ENCODE assay signal across 8 mouse cellular contexts in genomic region chr7:75806711-75807110, GRCm38 (mm10). TPM values are rescaled to one million over a fixed set of nuclear protein-coding genes. Genes with fewer than 3 reads are reported as not detected.
A peak's percentile ranks its signal among the peaks of the same experiment; 100 is the strongest.
DNase-seq lines count a peak whose midpoint lies in the region; ATAC-seq and TF ChIP-seq lines count a peak whose summit lies in the region.
"Had no signal": no experiment of that assay in that cellular context is flagged by ENCODE, and none has a peak within 500 bp of the region (broad histone marks: within the 10 kb centered on the region; RNA-seq: fewer than 3 reads in every experiment).

No protein-coding gene starts in this region.

- intact Hi-C loops in gastrocnemius, adult 2 months (cut with DNase I) = no loop called here

- no peaks in the 10 kb centered on the region for H3K4me1 ChIP-seq in midbrain, postnatal 0 days (ENCODE audit: insufficient read depth, low read length)
- peaks cover 4% of the 10 kb centered on the region; the same call in 1 of the 2 replicates for H3K4me1 ChIP-seq in midbrain, embryonic 15.5 days
- peaks cover 15% of the 10 kb centered on the region for H3K4me1 ChIP-seq in intestine, embryonic 15.5 days (replicated peaks)

- no peak overlapping the region for H3K4me2 ChIP-seq in midbrain, postnatal 0 days (ENCODE audit: low read depth, low read length, poor library complexity, severe bottlenecking)
- H3K4me2 ChIP-seq in midbrain, embryonic 15.5 days = no peak overlapping the region
- no peak overlapping the region for H3K4me2 ChIP-seq in intestine, embryonic 15.5 days (replicated peaks)

- peak; percentile 57 for DNase-seq in midbrain, postnatal 0 days (ENCODE audit: low spot score)
- peak; percentile 68 for DNase-seq in gastrocnemius, adult 2 months
- DNase-seq in lung, postnatal 4 days = peak; percentile 72 to 80
- no peak for DNase-seq in right cerebral cortex, postnatal 36 days (ENCODE audit: low spot score in 2 of 2)
- DNase-seq in urinary bladder, postnatal 25 days (ENCODE audit: low spot score) = no peak

- no peak for TF ChIP-seq CTCF in midbrain, postnatal 0 days (IDR thresholded peaks at IDR 0.05)
- no peak for TF ChIP-seq CTCF in gastrocnemius, adult 2 months (IDR thresholded peaks at IDR 0.05)

- no peaks in the 10 kb centered on the region for H3K27me3 ChIP-seq in midbrain, postnatal 0 days (ENCODE audit: insufficient read depth, low read length)
- H3K27me3 ChIP-seq in midbrain, embryonic 15.5 days (replicated peaks) = no peaks in the 10 kb centered on the region
- H3K27me3 ChIP-seq in intestine, embryonic 15.5 days (replicated peaks) = no peaks in the 10 kb centered on the region
- H3K27me3 ChIP-seq: megakaryocyte, embryonic 14.5 days had no signal

- 29% methylated on average over 4 of the region's 4 CpGs for WGBS in midbrain, postnatal 0 days
- WGBS in midbrain, embryonic 15.5 days = 47% methylated on average over 4 of the region's 4 CpGs
- 11% methylated on average over 4 of the region's 4 CpGs for WGBS in intestine, embryonic 15.5 days

- no peak for ATAC-seq in midbrain, postnatal 0 days (ENCODE audit: low FRiP score)
- no peak for ATAC-seq in midbrain, embryonic 15.5 days (replicated peaks)
- ATAC-seq in intestine, embryonic 15.5 days = 0 out of 2 replicates have a peak, but pooled peaks have one; percentile 29

- no peaks in the 10 kb centered on the region for H3K36me3 ChIP-seq in midbrain, postnatal 0 days (ENCODE audit: insufficient read depth, low read length)
- H3K36me3 ChIP-seq in midbrain, embryonic 15.5 days (replicated peaks) = no peaks in the 10 kb centered on the region
- no peaks in the 10 kb centered on the region for H3K36me3 ChIP-seq in intestine, embryonic 15.5 days

- no peak overlapping the region for H3K4me3 ChIP-seq in midbrain, postnatal 0 days (ENCODE audit: low read depth, low read length)
- H3K4me3 ChIP-seq in midbrain, embryonic 15.5 days = no peak overlapping the region
- no peak overlapping the region for H3K4me3 ChIP-seq in gastrocnemius, adult 2 months
- H3K4me3 ChIP-seq in intestine, embryonic 15.5 days (replicated peaks) = no peak overlapping the region
- H3K4me3 ChIP-seq: megakaryocyte, embryonic 14.5 days had no signal

- H3K27ac ChIP-seq in midbrain, postnatal 0 days (ENCODE audit: low read depth, low read length) = no peak overlapping the region
- no peak overlapping the region for H3K27ac ChIP-seq in midbrain, embryonic 15.5 days
- H3K27ac ChIP-seq in gastrocnemius, adult 2 months = peak overlapping the region; percentile 75
- H3K27ac ChIP-seq in intestine, embryonic 15.5 days = 0 out of 2 replicates have a peak overlapping the region, but pooled peaks have one; percentile 6

- H3K9ac ChIP-seq in midbrain, postnatal 0 days (replicated peaks; ENCODE audit: low read length, poor library complexity, severe bottlenecking) = no peak overlapping the region
- H3K9ac ChIP-seq in midbrain, embryonic 15.5 days = no peak overlapping the region
- no peak overlapping the region for H3K9ac ChIP-seq in intestine, embryonic 15.5 days

- no peaks in the 10 kb centered on the region for H3K9me3 ChIP-seq in midbrain, postnatal 0 days (ENCODE audit: low read length)
- no peaks in the 10 kb centered on the region for H3K9me3 ChIP-seq in midbrain, embryonic 15.5 days
- H3K9me3 ChIP-seq in intestine, embryonic 15.5 days = no peaks in the 10 kb centered on the region

RNA-seq across cellular contexts. Expression of gene Klhl25, which starts 41.4 kb away (rescaled TPM):
- total RNA-seq in midbrain, postnatal 0 days (2014; rRNA removed) = 34.2 and 35.3 TPM in 2 replicates
- polyA plus RNA-seq in midbrain, postnatal 0 days (2015; fragmentation: Nextera tagmentation; extraction: Ambion mirVana) = 12.6 and 13.9 TPM in 2 replicates
- polyA plus RNA-seq in midbrain, embryonic 15.5 days (2015; fragmentation: Nextera tagmentation; extraction: Ambion mirVana) = 24.5 and 28.8 TPM in 2 replicates
- 1 to 10 TPM; 4.0 to 4.6 TPM for total RNA-seq in gastrocnemius, adult 2 months (2021)
- polyA plus RNA-seq in intestine, embryonic 15.5 days (2015; fragmentation: Nextera tagmentation; extraction: Ambion mirVana) = 10.2 and 11.9 TPM in 2 replicates

Comparison
In these comparisons a context has a peak if more than half of its experiments do, and no peak if none do; other contexts are left out.
1. DNase-seq: peak in midbrain, postnatal 0 days (single experiment), gastrocnemius, adult 2 months (single experiment) and lung, postnatal 4 days (2 of 2); none in right cerebral cortex, postnatal 36 days (0 of 2) and urinary bladder, postnatal 25 days (single experiment).
2. H3K27ac ChIP-seq: peak in gastrocnemius, adult 2 months (single experiment) and intestine, embryonic 15.5 days (single experiment); none in midbrain, postnatal 0 days (single experiment) and midbrain, embryonic 15.5 days (single experiment).